8 mouse cellular contexts compared by ENCODE assay signal in genomic region chr13:49036928-49037574, GRCm38 (mm10).
DNase-seq lines count a peak whose midpoint lies in the region; ATAC-seq and TF ChIP-seq lines count a peak whose summit lies in the region.

No protein-coding gene starts in this region.

- no peak for TF ChIP-seq POLR2A in heart, adult 2 months (IDR thresholded peaks at IDR 0.05; ENCODE audit: insufficient read depth, low read depth, low read length)

- intact Hi-C loops in heart, adult 2 months (cut with DNase I): no loop called here

- peaks cover 26% of the 10 kb centered on the region for H3K4me1 ChIP-seq in heart, embryonic 10.5 days
- H3K4me1 ChIP-seq in heart, adult 2 months (ENCODE audit: control insufficient read depth, insufficient read depth, low read length): no peaks in the 10 kb centered on the region
- H3K4me1 ChIP-seq in forebrain, embryonic 14.5 days (ENCODE audit: control insufficient read depth, insufficient read depth, low read length): peaks cover 12% of the 10 kb centered on the region
- H3K4me1 ChIP-seq in liver, embryonic 11.5 days (replicated peaks; ENCODE audit: control insufficient read depth, insufficient read depth, low read length): no peaks in the 10 kb centered on the region

- H3K79me2 ChIP-seq in heart, adult 2 months (replicated peaks; ENCODE audit: control insufficient read depth, insufficient read depth, low read length): no peaks in the 10 kb centered on the region

- no peak overlapping the region for H3K9ac ChIP-seq in heart, adult 2 months (ENCODE audit: low read depth, low read length)
- no peak overlapping the region for H3K9ac ChIP-seq in forebrain, embryonic 14.5 days (ENCODE audit: low read length)
- no peak overlapping the region for H3K9ac ChIP-seq in liver, embryonic 11.5 days (ENCODE audit: low read depth, low read length)

- TF ChIP-seq CTCF in heart, adult 2 months (IDR thresholded peaks at IDR 0.05): no peak

- peak; percentile 69 for ATAC-seq in forebrain, embryonic 14.5 days
- ATAC-seq in liver, embryonic 11.5 days (replicated peaks; ENCODE audit: low FRiP score): no peak
- no peak for ATAC-seq in erythroid progenitor cell, adult 5-6 weeks (replicated peaks; ENCODE audit: low FRiP score, poor library complexity, severe bottlenecking)

- no peaks in the 10 kb centered on the region for H3K27me3 ChIP-seq in heart, embryonic 10.5 days (ENCODE audit: insufficient read depth, poor library complexity, severe bottlenecking)
- H3K27me3 ChIP-seq in heart, adult 2 months (ENCODE audit: control insufficient read depth, insufficient read depth, low read length): no peaks in the 10 kb centered on the region
- no peaks in the 10 kb centered on the region for H3K27me3 ChIP-seq in forebrain, embryonic 14.5 days (replicated peaks; ENCODE audit: control insufficient read depth, insufficient read depth, low read length)
- no peaks in the 10 kb centered on the region for H3K27me3 ChIP-seq in liver, embryonic 11.5 days (replicated peaks; ENCODE audit: control insufficient read depth, insufficient read depth, low read length)

- H3K4me2 ChIP-seq in forebrain, embryonic 14.5 days (ENCODE audit: low read length): no peak overlapping the region
- H3K4me2 ChIP-seq in liver, embryonic 11.5 days: no peak overlapping the region

- no peak for TF ChIP-seq EP300 in heart, adult 2 months (IDR thresholded peaks at IDR 0.05; ENCODE audit: insufficient read depth, low read depth, low read length)

- WGBS in heart, embryonic 10.5 days: 62% methylated on average over 7 of the region's 7 CpGs
- 65% methylated on average over 7 of the region's 7 CpGs for WGBS in heart, adult 2 months
- WGBS in forebrain, embryonic 14.5 days: 57% methylated on average over 7 of the region's 7 CpGs
- 57% methylated on average over 7 of the region's 7 CpGs for WGBS in liver, embryonic 11.5 days

- no peaks in the 10 kb centered on the region for H3K9me3 ChIP-seq in heart, embryonic 10.5 days
- no peaks in the 10 kb centered on the region for H3K9me3 ChIP-seq in forebrain, embryonic 14.5 days (replicated peaks; ENCODE audit: control insufficient read depth, low read length)
- H3K9me3 ChIP-seq in liver, embryonic 11.5 days (ENCODE audit: control insufficient read depth, low read length): no peaks in the 10 kb centered on the region

- no peaks in the 10 kb centered on the region for H3K36me3 ChIP-seq in heart, embryonic 10.5 days
- no peaks in the 10 kb centered on the region for H3K36me3 ChIP-seq in heart, adult 2 months (ENCODE audit: control insufficient read depth, insufficient read depth, low read length)
- peaks cover 32% of the 10 kb centered on the region for H3K36me3 ChIP-seq in forebrain, embryonic 14.5 days (ENCODE audit: control insufficient read depth, insufficient read depth, low read length)
- H3K36me3 ChIP-seq in liver, embryonic 11.5 days (ENCODE audit: control insufficient read depth, insufficient read depth, low read length): no peaks in the 10 kb centered on the region

- no peak for DNase-seq in heart, embryonic 10.5 days (ENCODE audit: low spot score)
- no peak for DNase-seq in heart, adult 2 months
- DNase-seq in MN1 (ENCODE audit: low spot score): peak; percentile 55
- peak; percentile 89 for DNase-seq in forebrain, embryonic 14.5 days (ENCODE audit: low spot score)
- peak; percentile 33 for DNase-seq in lung, postnatal 10 days
- DNase-seq in liver, embryonic 11.5 days (ENCODE audit: low spot score): no peak
- no peak for DNase-seq in layer of hippocampus, adult 9-11 months

- 0 out of 2 replicates have a peak overlapping the region, but pooled peaks have one; percentile 38 for H3K27ac ChIP-seq in heart, embryonic 10.5 days
- no peak overlapping the region for H3K27ac ChIP-seq in heart, adult 2 months
- H3K27ac ChIP-seq in forebrain, embryonic 14.5 days (ENCODE audit: low read depth, low read length): peak overlapping the region; percentile 70
- H3K27ac ChIP-seq in liver, embryonic 11.5 days (ENCODE audit: low read depth, low read length): no peak overlapping the region

- no peak overlapping the region for H3K4me3 ChIP-seq in heart, embryonic 10.5 days
- H3K4me3 ChIP-seq in heart, adult 2 months: no peak overlapping the region
- no peak overlapping the region for H3K4me3 ChIP-seq in forebrain, embryonic 14.5 days (ENCODE audit: low read depth, low read length)
- no peak overlapping the region for H3K4me3 ChIP-seq in liver, embryonic 11.5 days (ENCODE audit: low read depth, low read length)

Comparison
In these comparisons a context has a peak if more than half of its experiments do, and no peak if none do; other contexts are left out.
1. H3K27ac ChIP-seq: peak in heart, embryonic 10.5 days (single experiment) and forebrain, embryonic 14.5 days (single experiment); none in heart, adult 2 months (single experiment) and liver, embryonic 11.5 days (single experiment).
2. DNase-seq: peak in MN1 (single experiment), forebrain, embryonic 14.5 days (single experiment) and lung, postnatal 10 days (single experiment); none in heart, embryonic 10.5 days (single experiment), heart, adult 2 months (0 of 2), liver, embryonic 11.5 days (single experiment) and layer of hippocampus, adult 9-11 months (single experiment).